Mouse (Mus musculus): Measurements from ENCODE around the gene Dut. TPM values are rescaled to one million over a fixed set of nuclear protein-coding genes. Genes with fewer than 3 reads are reported as not detected.

Dut gene
- total and polyA plus RNA-seq, 3 experiments, result 197 to 348 (median 232) TPM

- TF ChIP-seq KAT2A (IDR thresholded peaks at IDR 0.05; ENCODE audit: insufficient replicate concordance, low read length) (no peak), ELF1 (IDR thresholded peaks at IDR 0.05; ENCODE audit: low read depth, low read length) (no peak), POLR2AphosphoS2 (IDR thresholded peaks at IDR 0.05; ENCODE audit: low read depth, low read length) (no peak), ZNF384 (IDR thresholded peaks at IDR 0.05; ENCODE audit: low read depth, low read length) (no peak), TBP (conservative IDR thresholded peaks at IDR 0.05; ENCODE audit: low read depth, low read length) (no peak)
Observed at GRCm38 (mm10) chr2:125246669-125247068, 321 bp upstream of the Dut start (continued).

GRCm38 (mm10) chr2:125247962-125248235 is 909 bp downstream of the Dut start:
- dilution Hi-C loops (cut with MboI; ENCODE audit: extremely low pct_ligation_motif_present, extremely low pct_unique_long_range_greater_than_20kb, low sequenced_read_pairs), result no loop called here
- no peak for DNase-seq (ENCODE audit: extremely low read depth)
- Histone ChIP-seq H3K27ac (ENCODE audit: insufficient read depth, low read depth) (peak overlapping the region; percentile 72), H3K36me3 (replicated peaks in 1 of 2; ENCODE audit: control insufficient read depth in 1 of 2, insufficient read depth in 1 of 2, low read length in 1 of 2) (peaks cover 12 to 27% of the 10 kb centered on the region in 2 experiments), H3K4me2 (ENCODE audit: insufficient read depth, low read depth, poor library complexity, severe bottlenecking) (peak overlapping the region; percentile 94), H3K9ac (ENCODE audit: insufficient read depth, low read depth) (peak overlapping the region; percentile 87), H3K9me3 (replicated peaks; ENCODE audit: low read length) (no peaks in the 10 kb centered on the region), H3K27me3 (replicated peaks) (no peaks in the 10 kb centered on the region), H3K4me1 (ENCODE audit: control insufficient read depth in 1 of 2, insufficient read depth in 2 of 2) (peaks cover 4 to 35% of the 10 kb centered on the region in 2 experiments; a peak in 3 of 4 replicates), H3K4me3 (replicated peaks in 1 of 3; ENCODE audit: low read depth in 2 of 3, low read length in 2 of 3, poor library complexity in 1 of 3) (peak overlapping the region; percentile 67 to 91 (median 87)), H3K79me2 (replicated peaks; ENCODE audit: control insufficient read depth, extremely low read depth, insufficient read depth, poor library complexity, severe bottlenecking) (peaks cover 50% of the 10 kb centered on the region)
- in situ Hi-C loops (cut with MboI; ENCODE audit: low pct_ligation_motif_present, low pct_unique_long_range_greater_than_20kb, low sequenced_read_pairs), result no loop called here
- TF ChIP-seq CHD1 (IDR thresholded peaks at IDR 0.05; ENCODE audit: low read depth, low read length), result no peak
- no peak for TF ChIP-seq EP300 (IDR thresholded peaks at IDR 0.05; ENCODE audit: low read length)
- TF ChIP-seq POLR2AphosphoS2 (IDR thresholded peaks at IDR 0.05; ENCODE audit: low read depth, low read length), result no peak
- TF ChIP-seq RAD21 (IDR thresholded peaks at IDR 0.05; ENCODE audit: low read depth, low read length), result no peak
- TF ChIP-seq TCF12 (IDR thresholded peaks at IDR 0.05; ENCODE audit: low read depth, low read length), result no peak
- no peak for TF ChIP-seq MYC (IDR thresholded peaks at IDR 0.05; ENCODE audit: low read depth, low read length)
- TF ChIP-seq ZMIZ1 (IDR thresholded peaks at IDR 0.05; ENCODE audit: low read depth, low read length), result no peak
- TF ChIP-seq ZC3H11A (IDR thresholded peaks at IDR 0.05; ENCODE audit: low read depth, low read length), result no peak
- no peak for TF ChIP-seq ZKSCAN1 (IDR thresholded peaks at IDR 0.05; ENCODE audit: borderline replicate concordance, low read depth, low read length)
- no peak for TF ChIP-seq JUND (conservative IDR thresholded peaks at IDR 0.05; ENCODE audit: low read depth, low read length)
- no peak for TF ChIP-seq GABPA (IDR thresholded peaks at IDR 0.05; ENCODE audit: insufficient replicate concordance, low read depth, low read length)

- Histone ChIP-seq H3K4me3 (replicated peaks in 1 of 3; ENCODE audit: low read depth in 2 of 3, low read length in 2 of 3, poor library complexity in 1 of 3) (peak overlapping the region; percentile 67 to 91 (median 87)), H3K27ac (ENCODE audit: insufficient read depth, low read depth) (peak overlapping the region; percentile 72), H3K4me1 (ENCODE audit: control insufficient read depth in 1 of 2, insufficient read depth in 2 of 2) (peaks cover 4 to 35% of the 10 kb centered on the region in 2 experiments; a peak in 3 of 4 replicates), H3K4me2 (ENCODE audit: insufficient read depth, low read depth, poor library complexity, severe bottlenecking) (peak overlapping the region; percentile 94), H3K9me3 (replicated peaks; ENCODE audit: low read length) (no peaks in the 10 kb centered on the region), H3K9ac (ENCODE audit: insufficient read depth, low read depth) (peak overlapping the region; percentile 87), H3K27me3 (replicated peaks) (no peaks in the 10 kb centered on the region), H3K36me3 (replicated peaks in 1 of 2; ENCODE audit: control insufficient read depth in 1 of 2, insufficient read depth in 1 of 2, low read length in 1 of 2) (peaks cover 14 to 30% of the 10 kb centered on the region in 2 experiments), H3K79me2 (replicated peaks; ENCODE audit: control insufficient read depth, extremely low read depth, insufficient read depth, poor library complexity, severe bottlenecking) (peaks cover 54% of the 10 kb centered on the region)
- in situ Hi-C loops (cut with MboI; ENCODE audit: low pct_ligation_motif_present, low pct_unique_long_range_greater_than_20kb, low sequenced_read_pairs), result no loop called here
- dilution Hi-C loops (cut with MboI; ENCODE audit: extremely low pct_ligation_motif_present, extremely low pct_unique_long_range_greater_than_20kb, low sequenced_read_pairs), result no loop called here
- TF ChIP-seq RAD21 (IDR thresholded peaks at IDR 0.05; ENCODE audit: low read depth, low read length), result no peak
- TF ChIP-seq NRF1 (IDR thresholded peaks at IDR 0.05; ENCODE audit: low read depth, low read length), result no peak
- TF ChIP-seq NELFE (IDR thresholded peaks at IDR 0.05; ENCODE audit: low read depth, low read length), result no peak
- TF ChIP-seq ZKSCAN1 (IDR thresholded peaks at IDR 0.05; ENCODE audit: borderline replicate concordance, low read depth, low read length), result no peak
- TF ChIP-seq MYC (IDR thresholded peaks at IDR 0.05; ENCODE audit: low read depth, low read length), result no peak
- TF ChIP-seq E2F4 (IDR thresholded peaks at IDR 0.05; ENCODE audit: insufficient replicate concordance, low read depth, low read length), result no peak
- TF ChIP-seq RCOR1 (conservative IDR thresholded peaks at IDR 0.05; ENCODE audit: low read depth, low read length), result no peak
- no peak for TF ChIP-seq HCFC1 (IDR thresholded peaks at IDR 0.05; ENCODE audit: low read depth, low read length)
- TF ChIP-seq ETS1 (conservative IDR thresholded peaks at IDR 0.05; ENCODE audit: low read depth, low read length), result no peak
- TF ChIP-seq EP300 (IDR thresholded peaks at IDR 0.05; ENCODE audit: low read length), result no peak
- TF ChIP-seq BHLHE40 (IDR thresholded peaks at IDR 0.05; ENCODE audit: low read depth, low read length), result no peak
- no peak for TF ChIP-seq CHD1 (IDR thresholded peaks at IDR 0.05; ENCODE audit: low read depth, low read length)
- TF ChIP-seq MAFK (IDR thresholded peaks at IDR 0.05; ENCODE audit: insufficient replicate concordance, low read length), result no peak
- TF ChIP-seq CTCF (conservative IDR thresholded peaks at IDR 0.05 in 1 of 2, IDR thresholded peaks at IDR 0.05 in 1 of 2; ENCODE audit: low read depth in 2 of 2, low read length in 2 of 2), result no peak
- no peak for TF ChIP-seq ZMIZ1 (IDR thresholded peaks at IDR 0.05; ENCODE audit: low read depth, low read length)
- TF ChIP-seq MXI1 (IDR thresholded peaks at IDR 0.05; ENCODE audit: low read depth, low read length), result no peak; the same call in 1 of the 2 replicates
- TF ChIP-seq USF1 (IDR thresholded peaks at IDR 0.05; ENCODE audit: low read depth, low read length), result no peak
- no peak for TF ChIP-seq POLR2A (IDR thresholded peaks at IDR 0.05; ENCODE audit: low read depth, low read length)
- no peak for TF ChIP-seq PAX5 (IDR thresholded peaks at IDR 0.05; ENCODE audit: low read length)
- DNase-seq (ENCODE audit: extremely low read depth), result no peak
Observed at GRCm38 (mm10) chr2:125248256-125248655, 1.3 kb downstream of the Dut start.

All from CH12.LX (cell line).